Mouse (Mus musculus) bone marrow macrophage, adult 2 months (primary cell): ENCODE data around the gene Sytl3. TPM values are rescaled to one million over a fixed set of nuclear protein-coding genes. Genes with fewer than 3 reads are reported as not detected.
"Not testable (repeated sequence)": the region's sequence is repeated elsewhere in the genome, so short reads cannot be mapped to it uniquely, and the experiment has no call there.

ENCODE experiments used
- H3K27ac ChIP-seq: 2 replicates; pipeline ENCODE4 v1.5.1; 2012; ENCODE audit warnings: low read depth, low read length; ENCODE audit not compliant: insufficient read depth
- H3K4me1 ChIP-seq: 2 replicates; pipeline ENCODE4 v1.6.1; 2012; ENCODE audit warnings: low read length; ENCODE audit not compliant: control insufficient read depth, insufficient read depth
- H3K4me3 ChIP-seq: 2 replicates; pipeline ENCODE4 v1.5.1; 2012; ENCODE audit warnings: mild to moderate bottlenecking, low read length, moderate library complexity; ENCODE audit not compliant: insufficient read depth
- CTCF ChIP-seq: IDR thresholded peaks from 2 replicates; pipeline ENCODE4 v1.5.1; 2012; ENCODE audit warnings: low read depth, mild to moderate bottlenecking, low read length, moderate library complexity
- polyA plus RNA-seq: library from polyadenylated mRNA; stranded (reverse); fragments of >200 nt; gene quantifications from 2 replicates; pipeline ENCODE4 v1.2.4, GENCODE M21; 2012; ENCODE audit not compliant: missing spikeins, insufficient read depth, insufficient read length

Gene Sytl3
- polyA plus RNA-seq, 1 experiment, result not detected

DNA sequence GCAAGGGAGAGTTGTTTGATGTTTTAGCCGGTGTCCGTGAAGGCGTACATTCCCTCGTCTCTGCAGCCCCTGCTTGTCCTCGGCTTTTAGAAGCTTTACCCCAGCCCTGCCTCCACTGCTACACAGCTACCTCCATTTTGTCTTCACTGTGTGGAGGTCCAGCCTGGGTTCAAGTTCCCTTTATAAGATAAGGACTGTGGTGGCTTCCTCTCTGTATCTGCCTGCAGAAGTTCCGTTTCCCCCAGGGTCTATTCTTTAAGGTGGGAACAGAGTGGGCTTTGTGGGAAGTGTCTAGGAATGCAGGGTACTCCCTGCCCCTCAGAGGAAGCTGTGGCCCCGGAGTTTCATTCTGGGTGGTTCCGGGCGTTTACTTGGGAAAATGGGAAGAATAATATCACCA, 36.8 kb downstream of the Sytl3 start:
- H3K4me3 ChIP-seq, H3K4me1 ChIP-seq, H3K27ac ChIP-seq: not testable (repeated sequence)

DNA sequence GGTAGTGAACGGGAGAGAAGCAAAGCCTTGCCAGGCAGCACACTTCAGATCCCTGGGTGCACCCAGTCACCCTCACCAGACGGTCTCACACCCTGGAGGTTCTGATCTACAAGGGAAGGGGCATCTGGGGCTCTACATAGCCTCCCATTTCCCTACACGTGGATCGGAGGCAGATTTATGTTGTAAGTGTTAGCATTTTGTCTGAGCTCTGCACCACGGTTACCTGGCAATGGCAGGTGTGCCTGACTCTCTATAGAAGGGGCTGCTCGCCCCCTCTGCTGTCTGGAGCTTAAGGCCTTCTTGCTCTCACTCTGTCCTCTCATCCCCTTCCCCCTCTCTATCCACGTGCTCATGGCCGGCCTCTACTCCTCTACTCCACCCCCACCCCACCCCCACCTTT, 37.6 kb downstream of the Sytl3 start:
- not testable (repeated sequence) for H3K27ac ChIP-seq, H3K4me3 ChIP-seq

DNA sequence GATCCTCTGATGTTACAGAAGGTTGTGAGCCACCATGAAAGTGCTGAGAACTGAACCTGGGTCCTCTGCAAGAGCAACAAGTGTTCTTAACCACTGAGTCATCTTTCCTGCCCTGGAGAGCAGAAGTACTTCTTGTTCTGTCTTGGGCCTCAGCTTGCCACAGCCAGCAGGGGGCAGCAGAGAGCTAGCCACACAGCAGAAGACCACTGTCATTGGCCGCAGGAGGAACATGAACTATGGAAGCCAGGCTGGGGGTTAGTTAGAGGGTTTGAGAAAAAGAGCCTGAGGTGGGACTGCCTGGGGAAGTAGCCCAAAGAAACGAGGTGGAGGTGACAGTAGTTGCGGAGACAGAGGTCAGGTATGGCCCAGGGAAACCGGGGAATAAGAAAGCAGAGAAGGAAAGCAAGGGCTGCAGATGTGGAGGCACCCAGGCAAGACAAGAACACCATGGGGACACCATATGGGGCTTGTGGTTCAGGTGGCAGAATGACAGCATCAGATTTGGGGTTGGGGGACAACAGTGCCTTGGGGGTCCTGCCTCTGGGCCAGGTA, 38.4 kb downstream of the Sytl3 start:
- H3K27ac ChIP-seq, H3K4me3 ChIP-seq, H3K4me1 ChIP-seq: not testable (repeated sequence)
- TF ChIP-seq CTCF, result peak; percentile 42

More for the DNA sequence above, 37.6 kb downstream of the Sytl3 start:
- H3K4me1 ChIP-seq, result not testable (repeated sequence)

DNA sequence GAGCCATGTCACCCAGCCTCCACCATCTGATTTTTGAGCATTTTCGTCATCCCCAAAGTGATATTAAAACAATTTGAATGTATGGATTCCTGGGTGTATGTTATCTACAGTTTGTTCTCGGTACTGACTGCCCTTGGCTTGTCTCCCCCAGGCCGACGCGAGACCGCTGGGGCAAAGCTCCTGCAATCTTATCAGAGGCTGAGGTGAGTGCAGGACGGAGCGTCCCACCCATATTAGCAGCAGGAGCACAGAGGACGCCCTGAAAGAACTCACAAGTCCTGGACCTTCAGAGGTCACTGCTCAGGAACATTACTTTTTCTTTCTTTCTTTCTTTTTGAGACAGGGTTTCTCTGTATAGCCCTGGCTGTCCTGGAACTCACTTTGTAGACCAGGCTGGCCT, 40.6 kb downstream of the Sytl3 start:
- not testable (repeated sequence) for H3K27ac ChIP-seq, H3K4me1 ChIP-seq, H3K4me3 ChIP-seq

DNA sequence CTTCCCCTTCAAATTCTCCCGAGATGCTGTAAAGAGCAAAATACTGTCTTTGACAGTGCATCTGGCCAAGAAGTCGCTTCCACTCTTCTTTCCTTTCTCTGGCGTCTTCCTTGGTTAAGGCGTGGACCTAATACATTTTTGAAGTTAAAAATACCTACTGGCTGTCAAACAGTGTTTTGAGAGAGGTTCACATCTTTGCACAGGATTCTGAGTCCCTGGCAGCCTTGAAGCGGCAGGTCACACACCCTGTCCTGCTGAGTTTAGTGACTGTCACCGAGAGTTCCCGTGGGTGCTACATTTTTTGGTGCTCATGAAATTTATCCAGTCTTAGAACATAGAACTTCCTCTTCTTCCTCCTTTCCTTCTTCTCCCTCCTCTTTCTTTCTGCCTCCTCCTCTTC, 41.2 kb downstream of the Sytl3 start:
- not testable (repeated sequence) for H3K4me1 ChIP-seq, H3K4me3 ChIP-seq, H3K27ac ChIP-seq

DNA sequence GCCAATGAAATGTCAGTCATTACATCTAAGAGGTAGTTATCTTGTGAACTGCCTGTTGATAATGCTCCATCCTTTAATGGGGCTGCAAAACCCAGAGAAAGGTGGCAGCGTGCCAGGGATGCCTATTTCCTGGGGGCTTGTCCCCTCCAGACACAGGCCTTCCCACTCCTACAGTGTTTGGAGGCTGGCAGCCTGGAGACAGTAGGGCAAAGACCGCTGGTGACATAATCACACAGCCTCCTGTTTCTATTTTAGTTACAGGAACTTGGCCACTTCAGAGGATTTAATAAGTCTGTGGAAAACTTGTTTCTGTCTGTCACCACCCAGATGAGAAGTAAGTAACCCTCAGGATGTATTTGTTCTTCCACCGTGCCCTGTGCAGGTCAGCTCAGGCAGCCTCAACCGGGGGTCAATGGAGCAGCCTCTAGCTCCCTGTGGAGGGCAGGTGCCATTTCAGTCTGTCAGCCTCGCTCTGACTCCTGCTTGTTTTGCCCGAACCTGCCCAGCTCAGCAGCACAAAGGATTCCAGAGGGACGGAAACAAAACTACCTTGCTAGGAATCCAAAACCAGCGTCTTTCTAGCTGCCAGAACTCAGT, 43.8 kb downstream of the Sytl3 start:
- not testable (repeated sequence) for H3K27ac ChIP-seq, H3K4me3 ChIP-seq, H3K4me1 ChIP-seq

DNA sequence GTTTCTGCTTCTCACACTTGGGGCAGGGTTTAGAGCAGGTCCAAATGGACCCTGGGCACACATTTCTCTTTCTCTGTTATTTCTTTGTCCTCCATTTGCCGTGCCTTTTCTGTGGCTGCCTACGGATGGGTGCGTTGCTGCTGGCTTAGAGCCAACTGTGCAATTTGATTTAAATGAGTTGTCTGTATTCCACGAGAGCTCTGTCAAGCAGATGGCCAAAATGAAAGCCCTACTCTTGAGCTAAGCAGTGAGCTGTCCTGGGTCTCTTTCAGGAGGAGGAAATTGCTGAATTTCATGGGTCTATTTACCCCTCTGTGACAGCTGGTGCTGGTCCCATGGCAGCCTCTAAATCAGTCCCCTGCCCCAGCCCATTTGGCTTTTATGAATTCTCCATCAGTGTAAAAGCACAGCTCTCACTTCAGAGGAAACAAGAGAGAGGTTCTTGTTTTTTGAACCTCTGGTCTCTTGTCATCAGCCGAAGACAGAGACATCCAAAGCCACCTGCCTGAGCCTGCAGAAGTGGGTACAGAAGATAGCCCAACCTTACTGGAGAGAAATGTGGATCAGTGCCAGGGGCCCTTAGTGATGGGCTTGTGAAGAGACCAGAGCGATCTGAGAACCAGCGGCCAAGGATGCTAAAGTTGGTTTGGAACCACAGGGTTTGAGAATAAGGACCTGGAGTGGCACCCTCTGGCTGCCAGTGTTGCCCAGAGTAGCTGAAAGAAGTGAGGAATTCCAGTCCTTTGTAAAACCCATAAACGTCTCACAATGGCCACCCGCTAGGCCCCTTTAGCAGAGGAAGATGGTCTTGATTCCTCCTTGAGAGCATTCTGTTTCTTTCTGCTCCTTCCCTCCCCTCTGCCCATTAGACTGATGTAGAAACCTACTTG, 44.7 kb downstream of the Sytl3 start:
- H3K27ac ChIP-seq, H3K4me3 ChIP-seq, H3K4me1 ChIP-seq: not testable (repeated sequence)

DNA sequence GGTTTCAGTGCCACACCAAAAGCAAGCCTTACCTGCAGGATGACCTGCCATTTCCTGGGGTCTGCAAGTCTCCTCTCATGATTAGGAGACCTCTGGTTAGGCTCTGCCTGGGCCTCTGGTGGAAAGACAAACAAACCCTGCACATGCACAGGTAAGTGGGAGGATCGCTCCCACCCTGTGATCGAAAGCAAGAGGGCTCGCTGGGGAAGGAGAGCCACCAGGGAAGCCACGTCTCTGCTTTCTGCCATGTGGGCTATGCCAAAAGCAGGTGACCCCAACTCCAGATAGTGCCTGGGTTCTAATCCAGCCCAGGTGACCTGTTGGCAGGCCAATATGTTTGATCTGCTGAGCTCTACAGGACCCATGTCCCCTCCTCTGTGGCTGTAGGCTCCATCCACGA, 47.6 kb downstream of the Sytl3 start:
- not testable (repeated sequence) for H3K27ac ChIP-seq, H3K4me3 ChIP-seq, H3K4me1 ChIP-seq

DNA sequence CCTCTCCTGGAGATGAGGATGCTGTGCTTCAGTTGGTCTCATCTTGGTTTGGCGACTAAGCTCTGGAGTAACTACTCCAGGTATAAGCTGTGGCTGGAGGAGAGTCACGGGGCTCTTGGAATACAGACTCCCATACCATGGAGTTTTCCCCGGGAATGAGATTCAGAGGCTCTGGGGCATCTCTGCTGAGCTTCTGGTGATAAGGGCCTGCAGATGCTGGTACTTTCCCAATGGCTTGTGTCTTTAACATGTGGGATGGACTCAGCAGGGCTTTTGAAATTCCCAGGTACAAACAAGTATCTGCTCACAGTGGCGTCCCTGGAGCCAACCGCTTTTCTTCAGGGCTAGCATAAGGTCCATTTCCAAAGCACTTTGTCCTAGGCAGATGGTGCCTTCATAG, 48.5 kb downstream of the Sytl3 start:
- not testable (repeated sequence) for H3K27ac ChIP-seq, H3K4me3 ChIP-seq, H3K4me1 ChIP-seq

DNA sequence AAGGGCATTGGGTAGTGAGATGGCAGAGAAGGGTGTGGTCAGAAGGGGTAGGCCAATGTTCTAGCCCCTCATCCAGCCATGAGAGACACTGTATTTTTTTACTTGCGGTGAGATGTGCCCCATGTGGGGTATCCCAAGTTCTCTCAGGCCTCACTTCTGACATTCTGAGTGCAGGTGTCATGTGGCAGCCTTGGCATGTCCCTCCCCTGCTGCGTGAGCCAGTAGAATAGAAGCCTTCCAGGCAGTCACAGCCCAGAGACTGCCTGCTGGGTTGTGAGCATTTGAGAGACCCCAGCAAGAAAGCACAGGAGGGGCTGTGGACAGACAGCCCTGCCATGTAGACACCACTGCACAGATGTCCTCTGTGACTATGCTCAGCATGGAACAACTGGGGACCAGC, 49.3 kb downstream of the Sytl3 start:
- H3K27ac ChIP-seq, H3K4me3 ChIP-seq, H3K4me1 ChIP-seq: not testable (repeated sequence)

DNA sequence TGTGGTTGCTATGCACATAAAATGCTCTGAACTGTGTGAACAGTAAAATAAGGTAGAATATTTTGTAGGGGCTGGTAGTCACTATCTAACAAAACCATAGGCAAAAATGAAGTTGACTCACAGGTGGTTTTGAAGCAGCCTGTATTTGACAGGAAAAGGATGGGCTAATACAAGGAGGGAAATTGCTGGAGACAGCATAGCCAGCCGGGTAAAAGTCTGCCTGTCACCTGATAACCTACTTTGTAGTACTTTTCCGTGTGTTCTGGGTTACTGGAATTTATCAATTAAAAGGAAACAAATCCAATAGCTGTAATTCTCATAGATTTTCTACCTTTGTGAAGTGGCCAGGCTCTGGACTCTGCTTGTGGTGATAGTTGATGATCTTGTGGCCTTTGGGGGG, 54.6 kb downstream of the Sytl3 start:
- H3K27ac ChIP-seq, H3K4me1 ChIP-seq, H3K4me3 ChIP-seq: not testable (repeated sequence)

DNA sequence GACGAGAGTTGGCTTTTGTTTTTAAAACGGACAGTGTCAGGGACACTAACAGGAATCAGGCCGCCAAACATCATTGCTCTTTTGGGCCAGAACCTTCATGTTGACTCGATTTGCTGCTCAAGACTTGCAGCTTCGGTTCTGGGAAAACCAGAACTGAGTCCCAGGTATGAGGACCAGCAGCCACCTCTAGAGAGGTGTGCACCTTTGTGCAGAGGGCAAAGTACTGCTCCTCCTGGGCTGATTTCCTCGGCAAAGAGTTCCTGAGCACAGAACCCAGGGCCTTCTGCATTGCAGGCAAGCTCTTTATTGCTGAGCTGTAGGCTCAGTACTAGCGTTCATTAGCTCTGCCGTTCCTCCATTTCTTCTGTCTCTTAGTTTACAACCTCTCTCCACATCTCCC, 55.1 kb downstream of the Sytl3 start:
- not testable (repeated sequence) for H3K4me3 ChIP-seq, H3K27ac ChIP-seq, H3K4me1 ChIP-seq
